Mouse (Mus musculus) liver, adult 2 months (tissue): ENCODE data around the gene Aagab. TPM values are rescaled to one million over a fixed set of nuclear protein-coding genes. Genes with fewer than 3 reads are reported as not detected.

Experiments
- DNase-seq: peaks from one replicate; pipeline ENCODE4 v3.0.0-alpha.2; 2011; ENCODE audit warnings: low read depth, low spot score; ENCODE audit errors: extremely low read depth
- H3K27ac ChIP-seq: fragments of 200-500 bp; replicated peaks from 2 replicates; pipeline ENCODE4 v1.5.1; 2012; ENCODE audit warnings: low read depth, mild to moderate bottlenecking, control low read depth, inconsistent platforms, low read length; ENCODE audit not compliant: insufficient read depth
- H3K27me3 ChIP-seq: fragments of 200-500 bp; 2 replicates; pipeline ENCODE4 v1.6.1; 2012; ENCODE audit warnings: mild to moderate bottlenecking, moderate library complexity, low read length, inconsistent platforms; ENCODE audit not compliant: control insufficient read depth, insufficient read depth
- H3K36me3 ChIP-seq: fragments of 200-500 bp; 2 replicates; pipeline ENCODE4 v1.6.1; 2012; ENCODE audit warnings: low read length, inconsistent platforms; ENCODE audit not compliant: control insufficient read depth, insufficient read depth
- H3K4me1 ChIP-seq: fragments of 200-500 bp; 2 replicates; pipeline ENCODE4 v1.6.1; 2011; ENCODE audit warnings: low read length; ENCODE audit not compliant: control insufficient read depth, insufficient read depth
- H3K4me3 ChIP-seq: fragments of 200-500 bp; 2 replicates; pipeline ENCODE4 v1.5.1; 2011; ENCODE audit warnings: low read depth, mild to moderate bottlenecking, control low read depth, low read length, moderate library complexity; ENCODE audit not compliant: insufficient read depth
- H3K79me2 ChIP-seq: fragments of 200-500 bp; 2 replicates; pipeline ENCODE4 v1.6.1; 2012; ENCODE audit warnings: inconsistent platforms, mild to moderate bottlenecking, low read length, moderate library complexity; ENCODE audit not compliant: control insufficient read depth, insufficient read depth
- H3K9ac ChIP-seq: fragments of 200-500 bp; 2 replicates; pipeline ENCODE4 v1.6.1; 2012; ENCODE audit warnings: low read depth, mild to moderate bottlenecking, control low read depth, inconsistent platforms, low read length
- CTCF ChIP-seq: fragments of 200-500 bp; IDR thresholded peaks from 2 replicates; pipeline ENCODE4 v1.5.1; 2011; ENCODE audit warnings: low read depth, low read length, control low read depth
- POLR2A ChIP-seq: fragments of 200-500 bp; IDR thresholded peaks from 2 replicates; pipeline ENCODE4 v1.6.1; 2011; ENCODE audit warnings: low read length, control low read depth; ENCODE audit not compliant: insufficient read depth; ENCODE audit errors: extremely low read depth
- WGBS: fragments of 180-500 bp; shearing (Covaris S2); methylation state at CpG from one replicate; pipeline ENCODE4 v1.1.7; 2018; 5-methylcytosine and 5-hydroxymethylcytosine counted together
- polyA plus RNA-seq: library from polyadenylated mRNA; depleted of rRNA; stranded (reverse); fragments of >200 nt; gene quantifications from 2 replicates; pipeline ENCODE4 v1.2.3, GENCODE M21; 2012
- total RNA-seq: library from RNA; depleted of rRNA; stranded (reverse); fragments of >200 nt; gene quantifications from 2 replicates; pipeline ENCODE4 v1.2.3, GENCODE M21; 2014

Gene Aagab
- total and polyA plus RNA-seq, 2 experiments, result 11.9 to 14.9 TPM

DNA sequence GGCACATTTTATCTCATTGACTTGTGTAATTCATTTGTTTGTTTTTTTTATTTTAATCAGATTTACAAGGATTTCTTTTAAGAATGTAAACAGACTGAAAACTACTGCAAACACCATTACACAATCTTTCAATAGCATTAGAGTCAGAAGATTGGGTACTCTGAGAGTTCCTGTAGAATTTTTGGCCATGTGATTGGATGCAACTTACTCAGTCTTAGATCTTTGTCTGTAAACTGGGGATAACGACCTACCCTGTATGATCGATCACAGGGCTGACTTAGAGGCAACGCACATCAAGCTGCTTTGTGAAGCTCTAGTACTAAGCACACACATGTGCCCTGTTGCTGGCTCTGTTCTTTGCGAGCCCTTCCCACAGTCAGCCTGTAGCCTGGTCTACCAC is 11.9 kb upstream of the Aagab start:
- H3K79me2 ChIP-seq, result no peaks in the 10 kb centered on the region
- H3K27ac ChIP-seq, result no peak overlapping the region
- peaks cover 3% of the 10 kb centered on the region; the same call in 1 of the 2 replicates for H3K4me1 ChIP-seq
- no peaks in the 10 kb centered on the region for H3K27me3 ChIP-seq
- TF ChIP-seq POLR2A (no peak), CTCF (no peak)
- H3K4me3 ChIP-seq, result no peak overlapping the region
- H3K9ac ChIP-seq, result no peak overlapping the region
- peak; percentile 79 for DNase-seq
- 31% methylated on average over 4 of the region's 4 CpGs for WGBS
- no peaks in the 10 kb centered on the region for H3K36me3 ChIP-seq

DNA sequence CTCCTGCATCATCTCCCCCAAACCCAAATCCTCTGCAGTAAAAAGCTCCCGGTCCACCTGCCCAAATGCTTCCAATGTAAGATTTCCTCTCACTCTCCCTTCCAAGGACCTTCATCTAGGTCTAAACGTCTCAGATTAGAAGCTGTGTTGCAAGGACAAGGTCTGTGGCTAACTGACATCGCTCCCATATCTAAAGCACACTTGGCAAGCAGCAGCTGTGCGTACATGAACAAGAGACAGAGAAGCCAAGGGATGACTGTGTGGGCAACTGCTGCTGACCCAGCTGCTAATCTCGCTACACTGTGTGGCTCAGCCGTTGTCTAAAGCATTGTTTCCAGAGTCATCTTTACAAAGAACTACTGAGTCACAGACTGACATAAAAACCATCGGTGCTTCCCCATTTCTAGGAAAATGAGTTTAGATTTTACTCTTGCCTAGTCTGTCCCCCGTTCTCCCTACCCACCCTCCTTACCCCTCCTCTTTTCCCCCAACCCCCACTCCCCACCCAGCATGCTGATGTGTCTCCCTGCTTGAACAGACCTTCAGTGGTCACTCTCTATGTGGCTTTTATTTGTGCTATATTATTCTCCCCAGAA is 10.7 kb upstream of the Aagab start:
- no peaks in the 10 kb centered on the region for H3K27me3 ChIP-seq
- H3K79me2 ChIP-seq, result no peaks in the 10 kb centered on the region
- no peak overlapping the region for H3K27ac ChIP-seq
- H3K9ac ChIP-seq, result no peak overlapping the region
- peaks cover 3% of the 10 kb centered on the region; the same call in 1 of the 2 replicates for H3K4me1 ChIP-seq
- no peak for DNase-seq
- no peak for TF ChIP-seq CTCF
- TF ChIP-seq POLR2A, result no peak
- no peak overlapping the region for H3K4me3 ChIP-seq
- no peaks in the 10 kb centered on the region for H3K36me3 ChIP-seq
- 88% methylated on average over 8 of the region's 8 CpGs for WGBS

- H3K79me2 ChIP-seq, result no peaks in the 10 kb centered on the region
- no peaks in the 10 kb centered on the region for H3K27me3 ChIP-seq
- H3K9ac ChIP-seq, result no peak overlapping the region
- H3K4me3 ChIP-seq, result no peak overlapping the region
- no peaks in the 10 kb centered on the region for H3K36me3 ChIP-seq
- peaks cover 3% of the 10 kb centered on the region; the same call in 1 of the 2 replicates for H3K4me1 ChIP-seq
- no peak overlapping the region for H3K27ac ChIP-seq
- DNase-seq, result no peak
- TF ChIP-seq POLR2A (no peak), CTCF (no peak)
- WGBS, result 100% methylated on average over 1 of the region's 1 CpGs
Measured at GRCm38 (mm10) chr9:63595032-63595431, 7.4 kb upstream of the Aagab start.

DNA sequence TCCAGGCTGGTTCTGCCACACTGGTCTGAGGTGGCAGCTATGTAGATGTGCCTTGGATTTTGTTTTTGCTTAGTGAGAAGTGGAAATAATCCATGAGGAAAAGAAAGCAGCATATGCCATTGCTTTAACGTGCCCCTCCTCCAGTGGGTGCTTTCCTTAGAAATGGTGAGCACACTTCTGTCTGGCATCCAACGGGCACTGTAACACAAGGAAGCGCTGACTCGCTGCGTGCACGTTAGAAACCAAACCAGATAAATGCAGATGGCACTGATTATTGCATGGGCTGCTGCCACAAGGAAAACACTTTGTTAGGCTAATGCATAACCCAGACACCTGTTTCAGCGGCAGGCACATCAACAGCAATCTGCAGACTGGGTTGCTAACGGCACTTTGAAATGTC is 6.8 kb upstream of the Aagab start:
- no peak for TF ChIP-seq POLR2A
- DNase-seq, result no peak
- WGBS, result 93% methylated on average over 8 of the region's 8 CpGs
- H3K4me1 ChIP-seq, result peaks cover 2% of the 10 kb centered on the region; the same call in 1 of the 2 replicates
- H3K36me3 ChIP-seq, result no peaks in the 10 kb centered on the region
- H3K4me3 ChIP-seq, result no peak overlapping the region
- no peaks in the 10 kb centered on the region for H3K27me3 ChIP-seq
- no peak overlapping the region for H3K9ac ChIP-seq
- no peak overlapping the region for H3K27ac ChIP-seq
- H3K79me2 ChIP-seq, result no peaks in the 10 kb centered on the region

- Histone ChIP-seq H3K36me3 (no peaks in the 10 kb centered on the region), H3K4me3 (no peak overlapping the region), H3K27ac (no peak overlapping the region), H3K79me2 (no peaks in the 10 kb centered on the region), H3K9ac (no peak overlapping the region), H3K27me3 (no peaks in the 10 kb centered on the region), H3K4me1 (no peaks in the 10 kb centered on the region)
- peak; percentile 56 for DNase-seq
- WGBS, result 53% methylated on average over 9 of the region's 9 CpGs
- no peak for TF ChIP-seq CTCF
- TF ChIP-seq POLR2A, result no peak
Measured at GRCm38 (mm10) chr9:63596660-63597059, 5.8 kb upstream of the Aagab start.

DNA sequence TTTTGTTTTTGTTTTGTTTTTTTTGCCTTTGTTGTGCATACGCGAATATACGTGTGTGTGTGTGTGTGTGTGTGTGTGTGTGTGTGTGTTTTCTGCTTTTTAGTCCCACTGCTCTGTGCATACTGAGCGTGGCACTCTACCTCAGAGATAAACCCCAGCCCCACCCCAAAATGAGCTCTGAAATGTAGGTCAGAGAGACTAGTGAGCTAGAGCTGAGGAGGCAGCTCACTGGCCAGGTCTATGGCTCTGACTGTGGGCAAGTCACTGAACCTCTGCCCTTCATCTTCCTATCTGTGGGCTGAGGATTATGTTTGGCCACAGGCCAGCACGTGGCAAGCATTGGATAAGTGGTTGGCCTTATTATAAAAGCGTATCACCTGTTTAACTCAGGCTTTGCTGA is 1.4 kb downstream of the Aagab start:
- Histone ChIP-seq H3K4me3 (no peak overlapping the region; the same call in 1 of the 2 replicates), H3K4me1 (peaks cover 11% of the 10 kb centered on the region), H3K36me3 (no peaks in the 10 kb centered on the region), H3K9ac (peak overlapping the region; percentile 45; the same call in 1 of the 2 replicates), H3K79me2 (peaks cover 29% of the 10 kb centered on the region), H3K27me3 (no peaks in the 10 kb centered on the region), H3K27ac (0 out of 2 replicates have a peak overlapping the region, but pooled peaks have one; percentile 5)
- 29% methylated on average over 6 of the region's 6 CpGs for WGBS
- DNase-seq, result peak; percentile 69
- TF ChIP-seq CTCF, result no peak
- TF ChIP-seq POLR2A, result no peak
